Mouse (Mus musculus) heart, embryonic 11.5 days (tissue): ENCODE data around the gene 2010111I01Rik. TPM values are rescaled to one million over a fixed set of nuclear protein-coding genes. Genes with fewer than 3 reads are reported as not detected.

Source experiments
- ATAC-seq: fragments of 200-750 bp; cut with Nextera tagmentation; replicated peaks from 2 replicates; pipeline ENCODE4 v1.8.0; 2017; ENCODE audit warnings: moderate library complexity; ENCODE audit not compliant: insufficient number of reproducible peaks, low FRiP score, low TSS enrichment
- H3K27ac ChIP-seq: fragments of 300-500 bp; sonication (generic); 2 replicates; pipeline ENCODE4 v1.5.1; 2014; ENCODE audit warnings: mild to moderate bottlenecking, low read depth, low read length
- H3K27me3 ChIP-seq: fragments of 300-500 bp; sonication (generic); 2 replicates; pipeline ENCODE4 v1.6.1; 2014; ENCODE audit warnings: mild to moderate bottlenecking, low read length, mixed read lengths; ENCODE audit not compliant: control insufficient read depth, insufficient read depth
- H3K36me3 ChIP-seq: fragments of 300-500 bp; sonication (generic); 2 replicates; pipeline ENCODE4 v1.6.1; 2014; ENCODE audit warnings: mild to moderate bottlenecking, low read length, moderate library complexity, mixed read lengths; ENCODE audit not compliant: control insufficient read depth, insufficient read depth
- H3K4me1 ChIP-seq: fragments of 300-500 bp; sonication (generic); 2 replicates; pipeline ENCODE4 v1.6.1; 2014; ENCODE audit warnings: low read length; ENCODE audit not compliant: control insufficient read depth, insufficient read depth
- H3K4me2 ChIP-seq: fragments of 300-500 bp; sonication (generic); 2 replicates; pipeline ENCODE4 v1.6.1; 2014; ENCODE audit warnings: mild to moderate bottlenecking, moderate library complexity
- H3K4me3 ChIP-seq: fragments of 300-500 bp; sonication (generic); 2 replicates; pipeline ENCODE4 v1.5.1; 2014; ENCODE audit warnings: low read depth, low read length
- H3K9ac ChIP-seq: fragments of 300-500 bp; sonication (generic); 2 replicates; pipeline ENCODE4 v1.6.1; 2014; ENCODE audit warnings: mild to moderate bottlenecking, low read depth, low read length, moderate library complexity
- H3K9me3 ChIP-seq: fragments of 300-500 bp; sonication (generic); replicated peaks from 2 replicates; pipeline ENCODE4 v1.6.1; 2016; ENCODE audit warnings: low read length; ENCODE audit not compliant: control insufficient read depth
- WGBS: fragments of 180-500 bp; shearing (Covaris S2); extraction: QIAGEN DNeasy Blood & Tissue Kit; methylation state at CpG from one replicate; pipeline ENCODE4 v1.1.7; 2014; ENCODE audit not compliant: insufficient replicate concordance; 5-methylcytosine and 5-hydroxymethylcytosine counted together
- polyA plus RNA-seq: library from polyadenylated mRNA; unstranded; fragments of >200 nt; fragmentation: Nextera tagmentation; extraction: Ambion mirVana; gene quantifications from 2 replicates; pipeline ENCODE4 v1.2.1, GENCODE M21; 2014

The 2010111I01Rik gene
- polyA plus RNA-seq, 1 experiment from 2014 or later, result 58.9 TPM

DNA sequence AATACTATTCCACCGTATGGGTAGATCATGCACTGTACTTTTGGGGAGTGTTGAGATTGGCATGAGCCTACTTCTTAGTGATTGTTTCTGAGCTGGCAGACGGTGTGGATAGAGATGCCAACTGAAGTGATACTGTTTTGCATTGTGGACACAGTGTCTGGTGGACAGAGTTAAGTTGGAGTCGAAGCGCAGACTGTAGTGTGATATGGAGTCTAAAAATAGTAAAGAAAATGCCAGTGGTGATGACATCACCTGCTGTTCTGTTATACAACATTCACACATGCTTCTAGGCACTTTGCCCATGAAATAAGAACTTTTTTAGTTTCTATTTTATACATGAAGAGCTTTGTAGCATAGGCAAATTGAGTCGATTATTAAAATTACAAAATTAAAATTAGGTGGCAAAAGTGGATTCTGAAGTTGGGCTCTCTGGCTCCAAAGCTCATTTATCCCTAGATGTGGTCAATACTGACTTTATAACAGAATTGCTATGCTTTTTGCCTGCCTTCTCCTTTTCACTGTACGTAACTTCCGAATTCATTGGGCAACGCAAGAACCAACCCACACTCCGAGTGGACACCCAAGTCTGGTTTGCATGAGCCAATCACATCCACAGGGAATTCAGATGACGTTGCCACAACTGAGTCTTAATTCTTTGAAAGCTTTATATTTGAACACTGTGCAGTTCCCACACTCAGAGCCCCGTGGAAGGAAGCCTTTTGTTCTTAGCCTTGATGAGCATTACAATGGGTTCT, 6.0 kb downstream of the 2010111I01Rik start:
- no peaks in the 10 kb centered on the region for H3K27me3 ChIP-seq
- 65% methylated on average over 11 of the region's 11 CpGs for WGBS
- H3K9me3 ChIP-seq, result no peaks in the 10 kb centered on the region
- H3K36me3 ChIP-seq, result no peaks in the 10 kb centered on the region
- ATAC-seq, result no peak
- H3K4me3 ChIP-seq, result no peak overlapping the region
- H3K4me1 ChIP-seq, result peaks cover 3% of the 10 kb centered on the region; the same call in 1 of the 2 replicates
- no peak overlapping the region for H3K9ac ChIP-seq
- peak overlapping the region; percentile 50; the same call in 1 of the 2 replicates for H3K27ac ChIP-seq
- no peak overlapping the region for H3K4me2 ChIP-seq

DNA sequence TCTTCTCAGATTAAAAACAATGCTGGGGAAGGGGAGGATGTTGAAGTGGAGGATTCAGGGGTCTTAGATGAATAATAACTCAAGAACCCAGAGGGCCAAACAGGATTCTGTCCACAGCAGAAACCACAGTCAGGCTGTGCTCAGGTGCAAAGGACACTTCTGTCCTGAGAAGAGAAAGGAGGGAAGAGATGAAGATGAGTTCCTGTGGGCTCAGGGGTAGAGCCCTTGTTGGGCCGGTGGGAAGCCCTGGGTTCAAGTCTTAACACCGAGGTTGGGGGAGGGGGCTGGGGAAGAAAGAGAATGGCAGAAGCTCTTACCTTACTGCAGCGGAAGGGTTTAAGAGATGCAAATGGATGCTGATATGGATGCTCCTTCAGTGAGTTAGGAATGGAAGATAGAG, 7.7 kb downstream of the 2010111I01Rik start:
- no peaks in the 10 kb centered on the region for H3K36me3 ChIP-seq
- 83% methylated on average over 3 of the region's 3 CpGs for WGBS
- no peak overlapping the region for H3K27ac ChIP-seq
- no peak overlapping the region for H3K9ac ChIP-seq
- H3K4me2 ChIP-seq, result no peak overlapping the region
- peaks cover 3% of the 10 kb centered on the region; the same call in 1 of the 2 replicates for H3K4me1 ChIP-seq
- ATAC-seq, result no peak
- H3K9me3 ChIP-seq, result no peaks in the 10 kb centered on the region
- no peak overlapping the region for H3K4me3 ChIP-seq
- no peaks in the 10 kb centered on the region for H3K27me3 ChIP-seq

DNA sequence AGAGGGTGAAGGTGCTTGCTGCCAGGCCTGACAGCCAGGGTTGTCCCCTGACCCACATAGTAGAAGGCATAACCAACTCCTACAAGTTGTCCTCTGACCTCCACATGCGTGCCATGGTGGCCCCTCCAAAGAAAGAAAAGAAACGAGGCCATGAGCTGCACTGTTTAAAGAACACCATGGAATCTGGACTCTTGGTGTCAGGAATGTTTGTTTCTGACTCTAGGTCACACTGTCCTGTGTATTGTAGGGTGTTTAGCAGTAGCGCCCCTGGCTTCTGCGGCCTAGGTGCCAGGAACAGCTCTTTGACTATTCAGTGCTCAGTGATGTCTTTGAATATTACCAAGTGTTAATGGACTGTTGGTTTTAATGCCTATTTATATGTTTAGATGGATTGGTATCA, 8.4 kb downstream of the 2010111I01Rik start:
- ATAC-seq, result no peak
- Histone ChIP-seq H3K9me3 (no peaks in the 10 kb centered on the region), H3K4me3 (no peak overlapping the region), H3K27me3 (no peaks in the 10 kb centered on the region), H3K27ac (no peak overlapping the region), H3K4me2 (no peak overlapping the region), H3K4me1 (peaks cover 3% of the 10 kb centered on the region; the same call in 1 of the 2 replicates), H3K9ac (no peak overlapping the region), H3K36me3 (no peaks in the 10 kb centered on the region)
- 79% methylated on average over 4 of the region's 4 CpGs for WGBS

DNA sequence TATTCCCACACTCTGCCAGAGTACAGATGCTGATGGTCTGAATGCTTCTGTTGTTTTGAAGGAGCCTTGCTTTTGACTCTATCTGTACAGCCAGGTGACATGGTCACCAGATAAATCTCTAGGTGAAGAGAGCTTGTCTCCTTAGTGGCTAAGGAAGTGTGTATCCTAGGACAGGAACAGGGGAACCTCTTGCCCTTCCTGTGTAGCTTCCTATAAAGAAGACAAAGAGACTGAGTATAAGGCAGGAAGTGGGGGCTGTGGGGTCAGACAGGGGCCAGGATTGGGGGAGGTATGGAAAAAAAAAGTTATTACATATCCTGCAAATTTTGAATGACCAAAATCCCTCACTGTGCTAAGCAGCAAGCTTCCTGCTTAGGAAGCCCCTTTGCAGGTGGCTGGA, 13.4 kb downstream of the 2010111I01Rik start:
- Histone ChIP-seq H3K36me3 (no peaks in the 10 kb centered on the region), H3K9ac (no peak overlapping the region), H3K27ac (0 out of 2 replicates have a peak overlapping the region, but pooled peaks have one; percentile 3), H3K4me1 (peaks cover 3% of the 10 kb centered on the region; the same call in 1 of the 2 replicates), H3K4me2 (no peak overlapping the region), H3K27me3 (no peaks in the 10 kb centered on the region), H3K4me3 (no peak overlapping the region), H3K9me3 (no peaks in the 10 kb centered on the region)
- peak; percentile 53; the same call in 1 of the 2 replicates for ATAC-seq

DNA sequence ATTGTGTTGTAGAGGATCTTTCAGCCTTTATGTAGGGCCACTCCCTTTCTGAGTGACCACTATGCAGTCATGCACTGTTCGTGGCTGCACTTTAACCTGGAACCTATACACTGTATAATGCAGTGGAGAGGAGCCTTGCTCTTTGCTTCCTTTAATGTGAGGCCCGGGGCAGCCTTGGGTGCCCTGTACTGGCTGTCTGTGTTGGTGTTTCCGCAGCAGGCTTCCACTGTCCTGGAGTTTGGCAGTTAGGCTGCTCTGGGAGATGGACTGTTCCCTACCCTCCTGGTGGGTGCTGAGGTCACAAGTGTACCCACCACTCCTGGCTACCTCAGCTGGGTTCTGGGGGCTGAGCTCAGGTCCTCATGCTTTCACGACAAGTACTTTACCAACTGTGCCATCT, 14.1 kb downstream of the 2010111I01Rik start:
- Histone ChIP-seq H3K27me3 (no peaks in the 10 kb centered on the region), H3K9ac (no peak overlapping the region), H3K4me1 (peaks cover 3% of the 10 kb centered on the region; the same call in 1 of the 2 replicates), H3K27ac (0 out of 2 replicates have a peak overlapping the region, but pooled peaks have one; percentile 15), H3K4me3 (no peak overlapping the region), H3K4me2 (no peak overlapping the region), H3K36me3 (no peaks in the 10 kb centered on the region), H3K9me3 (no peaks in the 10 kb centered on the region)
- ATAC-seq, result no peak
- 68% methylated on average over 4 of the region's 4 CpGs for WGBS

DNA sequence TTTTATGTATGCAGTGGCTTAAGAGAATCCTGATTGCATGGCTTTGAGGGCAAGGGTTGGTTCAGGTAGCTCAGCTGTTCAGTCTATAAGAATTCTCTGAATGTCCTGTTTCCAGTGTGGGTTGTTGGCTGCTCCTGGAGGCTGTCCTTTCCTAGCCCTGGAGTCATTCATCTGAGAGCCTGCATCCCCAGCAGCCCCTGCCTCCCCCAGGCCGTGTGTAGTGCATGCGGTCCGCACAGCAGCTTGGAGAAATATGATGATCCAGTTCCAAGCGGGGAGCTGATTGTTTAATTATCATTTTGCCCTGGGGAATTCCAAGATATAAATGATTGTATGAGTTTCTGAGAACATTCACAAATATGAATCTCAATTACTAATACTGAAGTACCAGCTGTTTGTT, 14.5 kb downstream of the 2010111I01Rik start:
- no peak for ATAC-seq

DNA sequence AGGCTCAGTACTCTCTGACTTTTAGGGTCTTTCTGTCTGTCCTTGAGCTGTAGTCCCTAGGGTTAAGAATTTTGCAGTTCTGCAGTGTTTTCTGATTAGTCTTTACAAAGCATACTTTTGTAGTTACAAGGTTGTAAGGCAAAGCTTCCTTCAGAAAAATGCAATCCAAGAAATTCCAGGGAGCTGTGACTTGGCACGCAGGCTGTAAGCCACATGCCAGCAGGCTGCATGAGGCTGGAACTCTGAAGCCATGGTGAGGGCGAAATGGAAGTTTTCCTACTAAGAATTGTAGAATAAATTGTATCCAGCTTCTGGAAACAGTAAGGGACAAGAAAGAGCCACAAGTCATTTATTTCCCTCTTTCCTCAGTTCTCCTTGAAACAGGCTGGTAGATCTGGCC, 15.4 kb downstream of the 2010111I01Rik start:
- no peak overlapping the region for H3K27ac ChIP-seq
- H3K36me3 ChIP-seq, result no peaks in the 10 kb centered on the region
- no peaks in the 10 kb centered on the region for H3K27me3 ChIP-seq
- ATAC-seq, result no peak
- no peak overlapping the region for H3K4me3 ChIP-seq
- peaks cover 3% of the 10 kb centered on the region; the same call in 1 of the 2 replicates for H3K4me1 ChIP-seq
- H3K9ac ChIP-seq, result no peak overlapping the region
- WGBS, result 72% methylated on average over 2 of the region's 2 CpGs
- no peaks in the 10 kb centered on the region for H3K9me3 ChIP-seq
- H3K4me2 ChIP-seq, result no peak overlapping the region

More for the DNA sequence above, 14.5 kb downstream of the 2010111I01Rik start:
- 83% methylated on average over 4 of the region's 4 CpGs for WGBS
- Histone ChIP-seq H3K4me1 (peaks cover 3% of the 10 kb centered on the region; the same call in 1 of the 2 replicates), H3K27ac (0 out of 2 replicates have a peak overlapping the region, but pooled peaks have one; percentile 15), H3K4me3 (no peak overlapping the region), H3K4me2 (no peak overlapping the region), H3K36me3 (no peaks in the 10 kb centered on the region), H3K9me3 (no peaks in the 10 kb centered on the region), H3K27me3 (no peaks in the 10 kb centered on the region), H3K9ac (no peak overlapping the region)

DNA sequence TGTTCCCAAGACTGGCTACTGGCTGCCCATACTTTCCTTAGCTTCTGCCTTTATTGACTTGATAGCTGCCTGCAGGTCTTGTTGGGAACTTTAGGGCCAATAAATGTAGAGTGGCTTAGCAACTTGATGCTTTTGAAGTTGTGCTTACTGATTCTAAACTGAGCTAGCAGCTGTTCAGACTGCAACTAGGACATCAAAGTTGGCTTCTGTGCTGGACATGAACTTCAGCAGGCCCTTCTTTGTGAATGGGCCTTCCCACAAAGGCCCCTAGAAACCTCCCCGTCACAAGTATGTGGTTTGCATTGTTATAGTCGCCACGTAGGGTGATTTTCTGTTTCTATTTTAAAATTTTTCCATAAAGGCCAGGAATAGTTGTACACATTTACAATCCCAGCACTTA, 19.8 kb downstream of the 2010111I01Rik start:
- WGBS, result 88% methylated on average over 3 of the region's 3 CpGs
- no peaks in the 10 kb centered on the region for H3K27me3 ChIP-seq
- H3K36me3 ChIP-seq, result no peaks in the 10 kb centered on the region
- H3K4me1 ChIP-seq, result no peaks in the 10 kb centered on the region
- H3K4me2 ChIP-seq, result no peak overlapping the region
- H3K9ac ChIP-seq, result no peak overlapping the region
- no peak overlapping the region for H3K27ac ChIP-seq
- H3K9me3 ChIP-seq, result no peaks in the 10 kb centered on the region
- ATAC-seq, result no peak
- no peak overlapping the region for H3K4me3 ChIP-seq
